Mouse (Mus musculus) G1E (cell line): ENCODE results near the gene Arhgap32.

Experiments used
- CTCF ChIP-seq: IDR thresholded peaks from 2 replicates; pipeline ENCODE4 v1.5.1; 2012; ENCODE audit warnings: low read depth, low read length, inconsistent platforms, mixed read lengths
- GATA1 ChIP-seq: IDR thresholded peaks from 2 replicates; pipeline ENCODE4 v1.6.1; 2012; ENCODE audit warnings: borderline replicate concordance, low read length, inconsistent platforms, mixed read lengths
- POLR2AphosphoS5 ChIP-seq: IDR thresholded peaks from 2 replicates; pipeline ENCODE4 v1.6.1; 2012; ENCODE audit warnings: low read depth, low read length, inconsistent platforms; ENCODE audit not compliant: insufficient replicate concordance
- TAL1 ChIP-seq: conservative IDR thresholded peaks from 2 replicates; pipeline ENCODE4 v1.6.1; 2012; ENCODE audit warnings: low read depth, low read length, inconsistent platforms, mixed read lengths

DNA sequence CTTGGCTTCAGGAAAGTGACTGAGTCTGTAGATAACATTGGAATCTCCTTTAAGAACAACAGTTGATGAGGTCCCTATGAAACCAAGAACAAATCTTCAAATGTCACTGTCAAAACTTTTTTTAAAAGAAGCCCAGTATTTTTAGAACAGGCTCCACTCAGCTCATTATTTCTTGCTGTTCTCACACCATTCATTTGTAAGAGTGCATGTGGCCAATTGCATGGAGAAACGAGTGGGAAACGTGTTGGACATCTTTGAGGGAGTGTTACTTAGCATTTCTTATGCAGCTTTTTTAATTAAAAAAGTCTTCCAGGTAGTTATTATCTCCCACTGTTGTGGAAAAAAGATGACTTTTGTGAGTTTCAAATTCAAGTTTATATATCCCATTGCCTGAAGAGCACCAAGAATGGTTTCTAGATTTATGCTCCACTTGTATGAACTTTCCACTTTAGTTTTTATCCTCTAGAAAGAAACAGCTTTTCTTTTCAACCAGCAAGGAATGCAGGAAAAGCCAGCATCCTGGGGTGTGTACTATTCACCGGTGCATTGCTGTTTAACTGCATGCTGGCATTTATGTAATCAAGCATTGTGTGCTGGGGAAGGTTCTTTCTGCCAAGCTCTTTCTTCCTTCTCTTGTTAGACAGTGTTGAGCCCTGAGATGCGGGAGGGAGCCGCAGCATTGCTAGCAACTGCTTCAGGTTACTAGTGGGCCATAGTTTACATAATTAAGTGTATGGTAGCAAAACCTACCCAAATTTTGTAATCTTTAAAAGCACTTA lies 76.5 kb downstream of the Arhgap32 start:
- no peak for TF ChIP-seq CTCF
- TF ChIP-seq GATA1, result no peak
- no peak for TF ChIP-seq POLR2AphosphoS5
- TF ChIP-seq TAL1, result no peak
